Mouse (Mus musculus): ENCODE measurements around the gene Adck2. TPM values are rescaled to one million over a fixed set of nuclear protein-coding genes. Genes with fewer than 3 reads are reported as not detected.
A peak's percentile ranks its signal among the peaks of the same experiment; 100 is the strongest.

The Adck2 gene
- polyA plus RNA-seq, 1 experiment, result 5.5 TPM

GRCm38 (mm10) chr6:39580558-39580957 is 6.9 kb downstream of the Adck2 start:
- Histone ChIP-seq H3K4me1 (ENCODE audit: control insufficient read depth, insufficient read depth, low read length) (no peaks in the 10 kb centered on the region; the same call in 1 of the 2 replicates), H3K36me3 (ENCODE audit: control insufficient read depth, insufficient read depth, low read length) (no peaks in the 10 kb centered on the region; the same call in 1 of the 2 replicates), H3K4me3 (ENCODE audit: control insufficient read depth, low read depth, low read length) (no peak overlapping the region), H3K27ac (ENCODE audit: control insufficient read depth, insufficient read depth, low read depth, low read length) (no peak overlapping the region), H3K27me3 (ENCODE audit: control insufficient read depth, insufficient read depth, low read length) (no peaks in the 10 kb centered on the region)
- no peak for TF ChIP-seq CTCF (IDR thresholded peaks at IDR 0.05; ENCODE audit: control insufficient read depth, insufficient read depth, insufficient replicate concordance, low read depth, low read length)
- no peak for TF ChIP-seq POLR2A (IDR thresholded peaks at IDR 0.05; ENCODE audit: control insufficient read depth, low read depth, low read length)

GRCm38 (mm10) chr6:39581087-39581784 is 7.6 kb downstream of the Adck2 start:
- no peak for TF ChIP-seq CTCF (IDR thresholded peaks at IDR 0.05; ENCODE audit: control insufficient read depth, insufficient read depth, insufficient replicate concordance, low read depth, low read length)
- TF ChIP-seq POLR2A (IDR thresholded peaks at IDR 0.05; ENCODE audit: control insufficient read depth, low read depth, low read length), result no peak
- H3K27ac ChIP-seq (ENCODE audit: control insufficient read depth, insufficient read depth, low read depth, low read length), result no peak overlapping the region
- H3K4me1 ChIP-seq (ENCODE audit: control insufficient read depth, insufficient read depth, low read length), result no peaks in the 10 kb centered on the region; the same call in 1 of the 2 replicates
- no peaks in the 10 kb centered on the region; the same call in 1 of the 2 replicates for H3K36me3 ChIP-seq (ENCODE audit: control insufficient read depth, insufficient read depth, low read length)
- no peak overlapping the region for H3K4me3 ChIP-seq (ENCODE audit: control insufficient read depth, low read depth, low read length)
- H3K27me3 ChIP-seq (ENCODE audit: control insufficient read depth, insufficient read depth, low read length), result no peaks in the 10 kb centered on the region

DNA sequence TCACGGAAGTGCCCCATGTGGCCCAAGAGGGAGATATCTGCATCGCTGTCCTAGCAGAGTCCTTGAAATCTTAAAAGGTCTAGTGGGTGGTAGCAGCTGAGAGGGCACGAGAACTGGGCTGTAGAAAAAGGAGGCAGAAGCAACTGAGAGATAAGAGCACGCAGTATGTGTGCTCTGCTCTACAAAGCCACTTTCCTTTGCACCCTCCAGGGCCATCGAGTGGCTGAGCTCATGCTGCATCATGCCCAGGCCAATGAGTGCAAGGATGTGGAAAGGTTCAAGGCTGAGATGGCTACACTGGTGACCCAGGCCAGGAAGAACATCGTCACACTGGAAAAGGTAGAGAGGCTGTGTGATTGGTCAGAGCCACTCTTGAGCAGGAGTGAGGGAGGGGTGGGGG is 11.8 kb downstream of the Adck2 start, which contains the start of gene Gm42420:
Gm42420 (plus strand) TSS at position 237 of the 400 bp plus-strand sequence.
- no peaks in the 10 kb centered on the region; the same call in 1 of the 2 replicates for H3K36me3 ChIP-seq (ENCODE audit: control insufficient read depth, insufficient read depth, low read length)
- peak within 1 kb of the TSS; percentile 64 for H3K4me3 ChIP-seq (ENCODE audit: control insufficient read depth, low read depth, low read length)
- H3K27ac ChIP-seq (ENCODE audit: control insufficient read depth, insufficient read depth, low read depth, low read length), result no peak within 1 kb of the TSS
- no peaks in the 10 kb centered on the region; the same call in 1 of the 2 replicates for H3K4me1 ChIP-seq (ENCODE audit: control insufficient read depth, insufficient read depth, low read length)
- TF ChIP-seq CTCF (IDR thresholded peaks at IDR 0.05; ENCODE audit: control insufficient read depth, insufficient read depth, insufficient replicate concordance, low read depth, low read length), result no peak
- TF ChIP-seq POLR2A (IDR thresholded peaks at IDR 0.05; ENCODE audit: control insufficient read depth, low read depth, low read length), result no peak
- H3K27me3 ChIP-seq (ENCODE audit: control insufficient read depth, insufficient read depth, low read length), result no peaks in the 10 kb centered on the region

- Histone ChIP-seq H3K4me3 (ENCODE audit: control insufficient read depth, low read depth, low read length) (peak overlapping the region; percentile 94; the same call in 1 of the 2 replicates), H3K36me3 (ENCODE audit: control insufficient read depth, insufficient read depth, low read length) (no peaks in the 10 kb centered on the region), H3K27me3 (ENCODE audit: control insufficient read depth, insufficient read depth, low read length) (no peaks in the 10 kb centered on the region), H3K27ac (ENCODE audit: control insufficient read depth, insufficient read depth, low read depth, low read length) (no peak overlapping the region), H3K4me1 (ENCODE audit: control insufficient read depth, insufficient read depth, low read length) (peaks cover 2% of the 10 kb centered on the region; the same call in 1 of the 2 replicates)
- TF ChIP-seq POLR2A (IDR thresholded peaks at IDR 0.05; ENCODE audit: control insufficient read depth, low read depth, low read length), result no peak
- TF ChIP-seq CTCF (IDR thresholded peaks at IDR 0.05; ENCODE audit: control insufficient read depth, insufficient read depth, insufficient replicate concordance, low read depth, low read length), result no peak
Measured at GRCm38 (mm10) chr6:39591481-39591880, 17.8 kb downstream of the Adck2 start.

DNA sequence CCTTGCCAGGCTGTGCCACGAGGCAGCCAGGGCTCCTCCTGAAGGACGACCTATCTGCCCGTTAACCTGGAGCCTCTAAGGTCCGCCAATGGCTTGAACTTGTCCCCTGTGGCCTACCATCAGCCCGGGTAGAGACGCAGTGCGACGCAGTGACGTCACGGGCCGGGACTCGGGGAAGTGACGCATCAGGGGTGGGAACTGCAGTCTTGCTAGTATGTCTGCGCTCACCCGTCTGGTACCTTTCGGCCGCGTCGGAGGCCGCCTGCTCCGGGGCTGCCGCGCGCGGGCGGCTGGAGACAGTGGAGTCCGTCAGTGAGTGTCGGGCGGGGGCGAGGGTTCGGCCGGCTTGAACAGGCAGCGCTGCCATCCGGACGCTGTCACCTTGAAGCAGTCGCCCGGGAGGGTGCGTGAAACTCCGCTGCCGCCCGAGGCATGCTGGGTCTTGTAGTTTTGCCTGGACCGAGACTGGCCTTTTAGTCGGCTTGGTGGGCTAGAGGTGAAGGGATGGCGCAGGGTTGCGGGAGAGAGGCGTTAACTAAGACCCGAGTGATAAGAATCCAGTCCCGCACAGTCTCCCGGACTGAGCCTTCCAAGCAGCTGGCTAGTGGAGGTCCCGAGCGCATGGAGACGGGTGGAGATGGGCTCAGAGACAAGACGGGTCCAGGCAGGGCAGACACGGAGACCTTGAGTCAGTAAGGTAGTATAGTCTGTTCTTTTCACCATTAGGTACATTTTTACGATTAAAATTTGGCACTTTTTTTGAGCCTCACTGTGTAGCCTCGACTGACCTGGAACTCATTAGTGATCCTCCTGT is 18.9 kb downstream of the Adck2 start, which contains the start of gene Ndufb2:
Ndufb2 (plus strand) TSS at position 174 of the 814 bp plus-strand sequence.
- Histone ChIP-seq H3K4me3 (ENCODE audit: control insufficient read depth, low read depth, low read length) (peak within 1 kb of the TSS; percentile 94), H3K27ac (ENCODE audit: control insufficient read depth, insufficient read depth, low read depth, low read length) (peak within 1 kb of the TSS; percentile 94), H3K4me1 (ENCODE audit: control insufficient read depth, insufficient read depth, low read length) (peaks cover 2% of the 10 kb centered on the region; the same call in 1 of the 2 replicates), H3K27me3 (ENCODE audit: control insufficient read depth, insufficient read depth, low read length) (no peaks in the 10 kb centered on the region), H3K36me3 (ENCODE audit: control insufficient read depth, insufficient read depth, low read length) (peaks cover 1% of the 10 kb centered on the region; the same call in 1 of the 2 replicates)
- no peak for TF ChIP-seq CTCF (IDR thresholded peaks at IDR 0.05; ENCODE audit: control insufficient read depth, insufficient read depth, insufficient replicate concordance, low read depth, low read length)
- TF ChIP-seq POLR2A (IDR thresholded peaks at IDR 0.05; ENCODE audit: control insufficient read depth, low read depth, low read length), result peak; percentile 83; the same call in 1 of the 2 replicates

GRCm38 (mm10) chr6:39600851-39601250 is 27.2 kb downstream of the Adck2 start:
- Histone ChIP-seq H3K36me3 (ENCODE audit: control insufficient read depth, insufficient read depth, low read length) (peaks cover 2% of the 10 kb centered on the region; the same call in 1 of the 2 replicates), H3K4me3 (ENCODE audit: control insufficient read depth, low read depth, low read length) (no peak overlapping the region), H3K4me1 (ENCODE audit: control insufficient read depth, insufficient read depth, low read length) (no peaks in the 10 kb centered on the region), H3K27me3 (ENCODE audit: control insufficient read depth, insufficient read depth, low read length) (no peaks in the 10 kb centered on the region), H3K27ac (ENCODE audit: control insufficient read depth, insufficient read depth, low read depth, low read length) (no peak overlapping the region)
- TF ChIP-seq POLR2A (IDR thresholded peaks at IDR 0.05; ENCODE audit: control insufficient read depth, low read depth, low read length) (no peak), CTCF (IDR thresholded peaks at IDR 0.05; ENCODE audit: control insufficient read depth, insufficient read depth, insufficient replicate concordance, low read depth, low read length) (no peak)

- Histone ChIP-seq H3K36me3 (ENCODE audit: control insufficient read depth, insufficient read depth, low read length) (peaks cover 2% of the 10 kb centered on the region; the same call in 1 of the 2 replicates), H3K27ac (ENCODE audit: control insufficient read depth, insufficient read depth, low read depth, low read length) (no peak overlapping the region), H3K27me3 (ENCODE audit: control insufficient read depth, insufficient read depth, low read length) (no peaks in the 10 kb centered on the region), H3K4me1 (ENCODE audit: control insufficient read depth, insufficient read depth, low read length) (no peaks in the 10 kb centered on the region), H3K4me3 (ENCODE audit: control insufficient read depth, low read depth, low read length) (no peak overlapping the region)
- TF ChIP-seq POLR2A (IDR thresholded peaks at IDR 0.05; ENCODE audit: control insufficient read depth, low read depth, low read length) (no peak), CTCF (IDR thresholded peaks at IDR 0.05; ENCODE audit: control insufficient read depth, insufficient read depth, insufficient replicate concordance, low read depth, low read length) (no peak)
Measured at GRCm38 (mm10) chr6:39601828-39602227, 28.2 kb downstream of the Adck2 start.
